Mouse (Mus musculus): Measurements from ENCODE around the gene Mthfr. TPM values are rescaled to one million over a fixed set of nuclear protein-coding genes. Genes with fewer than 3 reads are reported as not detected.

Mthfr gene
- polyA plus RNA-seq, 1 experiment: 19.7 TPM

- H3K27me3 ChIP-seq (ENCODE audit: control insufficient read depth, insufficient read depth, low read length): no peaks in the 10 kb centered on the region
- H3K27ac ChIP-seq (ENCODE audit: insufficient read depth, low read length): no peak overlapping the region
- H3K4me3 ChIP-seq (ENCODE audit: extremely low read depth, insufficient read depth, insufficient read length): no peak overlapping the region
- peaks cover 50% of the 10 kb centered on the region for H3K36me3 ChIP-seq (ENCODE audit: control insufficient read depth, insufficient read depth, low read length)
- H3K4me1 ChIP-seq (ENCODE audit: control insufficient read depth, insufficient read depth, insufficient read length): no peaks in the 10 kb centered on the region
- TF ChIP-seq POLR2A (IDR thresholded peaks at IDR 0.05; ENCODE audit: low read depth, low read length) (no peak), CTCF (IDR thresholded peaks at IDR 0.05; ENCODE audit: extremely low read depth, insufficient read depth, insufficient read length, insufficient replicate concordance) (no peak)
- WGBS: 93% methylated on average over 2 of the region's 2 CpGs
- no peak for DNase-seq (ENCODE audit: low read depth in 1 of 2, low spot score in 2 of 2)
Measured at GRCm38 (mm10) chr4:148018410-148018809, 20.5 kb upstream of the Mthfr start.

DNA sequence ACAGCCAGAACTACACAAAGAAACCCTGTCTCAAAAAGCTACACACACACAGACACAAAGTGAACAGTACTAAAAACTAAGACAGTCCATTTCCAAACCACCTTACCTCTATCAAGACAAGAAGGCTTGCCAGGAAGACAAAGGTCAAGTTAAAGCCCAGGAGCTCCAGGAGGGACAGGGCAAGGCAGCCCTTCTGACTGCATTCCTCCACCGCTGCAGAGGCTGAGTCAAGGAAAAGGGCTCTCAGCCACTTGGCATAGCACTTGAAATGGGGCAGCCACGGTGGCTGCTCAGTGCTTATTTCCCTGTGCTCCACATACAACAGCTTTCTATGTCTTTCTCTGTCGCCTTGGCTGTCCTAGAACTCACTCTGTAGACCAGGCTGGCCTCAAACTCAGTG is 14.9 kb upstream of the Mthfr start:
- no peak overlapping the region for H3K4me3 ChIP-seq (ENCODE audit: extremely low read depth, insufficient read depth, insufficient read length)
- H3K36me3 ChIP-seq (ENCODE audit: control insufficient read depth, insufficient read depth, low read length): peaks cover 35% of the 10 kb centered on the region
- no peak for TF ChIP-seq CTCF (IDR thresholded peaks at IDR 0.05; ENCODE audit: extremely low read depth, insufficient read depth, insufficient read length, insufficient replicate concordance)
- no peak for TF ChIP-seq POLR2A (IDR thresholded peaks at IDR 0.05; ENCODE audit: low read depth, low read length)
- no peaks in the 10 kb centered on the region for H3K27me3 ChIP-seq (ENCODE audit: control insufficient read depth, insufficient read depth, low read length)
- WGBS: 94% methylated on average over 3 of the region's 3 CpGs
- no peak overlapping the region for H3K27ac ChIP-seq (ENCODE audit: insufficient read depth, low read length)
- H3K4me1 ChIP-seq (ENCODE audit: control insufficient read depth, insufficient read depth, insufficient read length): no peaks in the 10 kb centered on the region
- DNase-seq (ENCODE audit: low read depth in 1 of 2, low spot score in 2 of 2): no peak

- H3K4me1 ChIP-seq (ENCODE audit: control insufficient read depth, insufficient read depth, insufficient read length): no peaks in the 10 kb centered on the region
- no peak for TF ChIP-seq CTCF (IDR thresholded peaks at IDR 0.05; ENCODE audit: extremely low read depth, insufficient read depth, insufficient read length, insufficient replicate concordance)
- TF ChIP-seq POLR2A (IDR thresholded peaks at IDR 0.05; ENCODE audit: low read depth, low read length): no peak
- H3K27me3 ChIP-seq (ENCODE audit: control insufficient read depth, insufficient read depth, low read length): no peaks in the 10 kb centered on the region
- H3K27ac ChIP-seq (ENCODE audit: insufficient read depth, low read length): no peak overlapping the region
- H3K36me3 ChIP-seq (ENCODE audit: control insufficient read depth, insufficient read depth, low read length): peaks cover 20% of the 10 kb centered on the region
- DNase-seq (ENCODE audit: low read depth in 1 of 2, low spot score in 2 of 2): no peak
- H3K4me3 ChIP-seq (ENCODE audit: extremely low read depth, insufficient read depth, insufficient read length): no peak overlapping the region
- WGBS: 95% methylated on average over 7 of the region's 7 CpGs
Measured at GRCm38 (mm10) chr4:148029297-148029696, 9.6 kb upstream of the Mthfr start.

- no peak overlapping the region for H3K27ac ChIP-seq (ENCODE audit: insufficient read depth, low read length)
- peaks cover 16% of the 10 kb centered on the region for H3K36me3 ChIP-seq (ENCODE audit: control insufficient read depth, insufficient read depth, low read length)
- no peaks in the 10 kb centered on the region for H3K27me3 ChIP-seq (ENCODE audit: control insufficient read depth, insufficient read depth, low read length)
- 79% methylated on average over 5 of the region's 5 CpGs for WGBS
- no peak overlapping the region for H3K4me3 ChIP-seq (ENCODE audit: extremely low read depth, insufficient read depth, insufficient read length)
- no peaks in the 10 kb centered on the region for H3K4me1 ChIP-seq (ENCODE audit: control insufficient read depth, insufficient read depth, insufficient read length)
- DNase-seq (ENCODE audit: low read depth in 1 of 2, low spot score in 2 of 2): no peak
- TF ChIP-seq POLR2A (IDR thresholded peaks at IDR 0.05; ENCODE audit: low read depth, low read length) (no peak), CTCF (IDR thresholded peaks at IDR 0.05; ENCODE audit: extremely low read depth, insufficient read depth, insufficient read length, insufficient replicate concordance) (no peak)
Measured at GRCm38 (mm10) chr4:148030506-148030905, 8.4 kb upstream of the Mthfr start.

DNA sequence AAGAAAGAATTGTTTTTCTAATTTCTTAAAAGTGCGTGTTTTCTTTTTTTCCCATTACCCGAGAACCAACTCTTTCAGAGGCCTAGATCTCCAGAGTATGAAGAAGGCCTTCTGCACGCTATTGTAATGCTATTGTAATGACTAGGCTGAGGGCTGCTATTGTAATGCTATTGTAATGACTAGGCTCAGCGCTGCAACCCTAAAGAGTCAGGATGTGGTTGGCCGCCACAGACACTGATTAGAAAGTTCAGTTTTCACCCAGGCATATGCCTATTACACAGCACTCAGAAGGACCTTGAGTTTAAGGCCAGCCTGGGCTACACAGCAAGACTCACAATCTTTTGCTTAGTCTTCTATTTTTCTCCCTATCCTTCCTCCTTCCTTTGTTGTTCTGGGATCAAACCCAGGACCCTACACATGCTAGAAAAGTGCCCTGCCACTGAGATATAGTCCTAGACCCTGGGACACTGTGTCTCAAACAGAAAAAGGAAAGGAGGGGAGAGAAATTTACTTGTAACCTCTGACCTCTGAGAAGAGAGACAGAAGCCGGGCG is 4.9 kb upstream of the Mthfr start:
- no peak for TF ChIP-seq POLR2A (IDR thresholded peaks at IDR 0.05; ENCODE audit: low read depth, low read length)
- TF ChIP-seq CTCF (IDR thresholded peaks at IDR 0.05; ENCODE audit: extremely low read depth, insufficient read depth, insufficient read length, insufficient replicate concordance): no peak
- no peak overlapping the region for H3K27ac ChIP-seq (ENCODE audit: insufficient read depth, low read length)
- H3K4me3 ChIP-seq (ENCODE audit: extremely low read depth, insufficient read depth, insufficient read length): no peak overlapping the region
- H3K4me1 ChIP-seq (ENCODE audit: control insufficient read depth, insufficient read depth, insufficient read length): no peaks in the 10 kb centered on the region; the same call in none of the 2 replicates
- DNase-seq (ENCODE audit: low read depth in 1 of 2, low spot score in 2 of 2): no peak
- no peaks in the 10 kb centered on the region for H3K27me3 ChIP-seq (ENCODE audit: control insufficient read depth, insufficient read depth, low read length)
- WGBS: 69% methylated on average over 7 of the region's 7 CpGs
- H3K36me3 ChIP-seq (ENCODE audit: control insufficient read depth, insufficient read depth, low read length): peaks cover 5% of the 10 kb centered on the region

GRCm38 (mm10) chr4:148035440-148035839 is 3.4 kb upstream of the Mthfr start:
- H3K4me1 ChIP-seq (ENCODE audit: control insufficient read depth, insufficient read depth, insufficient read length): peaks cover 6% of the 10 kb centered on the region
- no peaks in the 10 kb centered on the region for H3K27me3 ChIP-seq (ENCODE audit: control insufficient read depth, insufficient read depth, low read length)
- WGBS: 94% methylated on average over 3 of the region's 3 CpGs
- H3K36me3 ChIP-seq (ENCODE audit: control insufficient read depth, insufficient read depth, low read length): no peaks in the 10 kb centered on the region; the same call in 1 of the 2 replicates
- no peak for DNase-seq (ENCODE audit: low read depth in 1 of 2, low spot score in 2 of 2)
- TF ChIP-seq POLR2A (IDR thresholded peaks at IDR 0.05; ENCODE audit: low read depth, low read length) (no peak), CTCF (IDR thresholded peaks at IDR 0.05; ENCODE audit: extremely low read depth, insufficient read depth, insufficient read length, insufficient replicate concordance) (no peak)
- no peak overlapping the region for H3K27ac ChIP-seq (ENCODE audit: insufficient read depth, low read length)
- H3K4me3 ChIP-seq (ENCODE audit: extremely low read depth, insufficient read depth, insufficient read length): no peak overlapping the region

DNA sequence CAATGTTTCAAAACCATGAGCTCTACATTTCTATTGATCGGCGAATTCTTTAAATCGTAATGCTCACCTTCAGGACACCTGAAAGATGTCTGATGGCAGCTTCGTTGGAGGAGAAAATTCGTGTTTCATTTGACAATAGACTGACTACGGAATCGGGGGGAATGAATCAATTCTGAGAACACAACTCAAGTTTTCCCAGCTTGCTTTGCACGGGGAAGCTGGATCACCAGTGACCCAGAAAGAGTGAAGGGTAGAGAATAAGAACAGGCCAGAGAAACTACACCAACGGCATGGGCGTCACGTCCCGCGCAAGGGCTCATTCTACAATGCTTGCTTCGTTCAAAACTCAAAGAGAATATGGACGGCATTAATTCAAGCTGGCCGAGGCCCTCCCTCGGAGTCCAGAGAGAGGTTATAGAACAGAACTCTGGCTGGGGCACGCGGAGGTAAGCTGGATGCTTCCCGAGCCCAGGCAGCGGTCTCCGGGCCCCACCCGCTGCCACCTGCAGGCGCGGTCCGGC is 738 bp upstream of the Mthfr start:
- Histone ChIP-seq H3K27me3 (ENCODE audit: control insufficient read depth, insufficient read depth, low read length) (no peaks in the 10 kb centered on the region), H3K27ac (ENCODE audit: insufficient read depth, low read length) (peak overlapping the region; percentile 93), H3K4me1 (ENCODE audit: control insufficient read depth, insufficient read depth, insufficient read length) (peaks cover 14% of the 10 kb centered on the region), H3K4me3 (ENCODE audit: extremely low read depth, insufficient read depth, insufficient read length) (peak overlapping the region; percentile 88), H3K36me3 (ENCODE audit: control insufficient read depth, insufficient read depth, low read length) (no peaks in the 10 kb centered on the region)
- WGBS: 7% methylated on average over 26 of the region's 26 CpGs
- TF ChIP-seq CTCF (IDR thresholded peaks at IDR 0.05; ENCODE audit: extremely low read depth, insufficient read depth, insufficient read length, insufficient replicate concordance) (no peak), POLR2A (IDR thresholded peaks at IDR 0.05; ENCODE audit: low read depth, low read length) (no peak)
- DNase-seq (ENCODE audit: low read depth in 1 of 2, low spot score in 2 of 2): no peak
